Mouse (Mus musculus) ES-E14 (cell line): ENCODE measurements around the gene Pbdc1. TPM values are rescaled to one million over a fixed set of nuclear protein-coding genes. Genes with fewer than 3 reads are reported as not detected.
"Not testable (repeated sequence)": the region's sequence is repeated elsewhere in the genome, so short reads cannot be mapped to it uniquely, and the experiment has no call there.

Experiments
- DNase-seq: peaks from one replicate; pipeline ENCODE4 v3.0.0-alpha.2; 2013; ENCODE audit warnings: low read depth, low spot score
- H3K27ac ChIP-seq: 2 replicates; pipeline ENCODE4 v1.5.1; 2012; ENCODE audit warnings: low read depth, mild to moderate bottlenecking, low read length, moderate library complexity, mixed read lengths; ENCODE audit not compliant: poor library complexity, insufficient read depth, severe bottlenecking
- H3K36me3 ChIP-seq: 2 replicates; pipeline ENCODE4 v1.6.1; 2012; ENCODE audit warnings: mild to moderate bottlenecking, low read length, moderate library complexity, mixed read lengths; ENCODE audit not compliant: control insufficient read depth, poor library complexity, insufficient read depth, severe bottlenecking
- H3K4me1 ChIP-seq, 2 experiments: fragments of 150-350 bp in 1 of 2; sonication (generic) in 1 of 2; 2 replicates each; pipeline ENCODE4 v1.6.1; 2012; ENCODE audit warnings: low read length in 2 of 2, mild to moderate bottlenecking in 1 of 2, mixed read lengths in 1 of 2; ENCODE audit not compliant: control insufficient read depth in 2 of 2, insufficient read depth in 2 of 2, poor library complexity in 1 of 2
- H3K4me3 ChIP-seq, 2 experiments: fragments of 150-350 bp in 1 of 2; sonication (generic) in 1 of 2; 2 replicates each; pipeline ENCODE4 v1.5.1; 2012; ENCODE audit warnings: low read length in 2 of 2, low read depth in 1 of 2, mild to moderate bottlenecking in 1 of 2, mixed read lengths in 1 of 2; ENCODE audit not compliant: insufficient read depth in 1 of 2, poor library complexity in 1 of 2, severe bottlenecking in 1 of 2
- H3K9ac ChIP-seq: 2 replicates; pipeline ENCODE4 v1.6.1; 2012; ENCODE audit warnings: low read depth, mild to moderate bottlenecking, low read length, mixed read lengths; ENCODE audit not compliant: poor library complexity, insufficient read depth, severe bottlenecking
- H3K9me3 ChIP-seq: fragments of 150-350 bp; sonication (generic); 2 replicates; pipeline ENCODE4 v1.6.1; 2012; ENCODE audit warnings: low read depth, mild to moderate bottlenecking, low read length; ENCODE audit not compliant: control insufficient read depth, insufficient read depth
- CHD2 ChIP-seq: IDR thresholded peaks from 2 replicates; pipeline ENCODE4 v1.6.1; 2014; ENCODE audit warnings: mild to moderate bottlenecking, low read depth, low read length, inconsistent platforms
- HCFC1 ChIP-seq: IDR thresholded peaks from 2 replicates; pipeline ENCODE4 v1.6.1; 2012; ENCODE audit warnings: low read length, inconsistent platforms, borderline replicate concordance; ENCODE audit not compliant: insufficient read depth
- MAFK ChIP-seq: IDR thresholded peaks from 2 replicates; pipeline ENCODE4 v1.6.1; 2014; ENCODE audit warnings: mild to moderate bottlenecking, low read depth, low read length, inconsistent platforms; ENCODE audit not compliant: insufficient read depth
- ZC3H11A ChIP-seq: IDR thresholded peaks from 2 replicates; pipeline ENCODE4 v1.6.1; 2012; ENCODE audit warnings: low read depth, mild to moderate bottlenecking, inconsistent platforms, low read length, borderline replicate concordance
- ZNF384 ChIP-seq: IDR thresholded peaks from 2 replicates; pipeline ENCODE4 v1.6.1; 2012; ENCODE audit warnings: low read depth, low read length, inconsistent platforms
- in situ Hi-C, 2 experiments: fragments of 600-800 bp; cut with MboI; formaldehyde crosslinking; loops; one replicate each; pipeline ENCODE4 v1.15.1; 2025; ENCODE audit warnings: low sequenced_read_pairs in 2 of 2, inconsistent platforms in 1 of 2; ENCODE audit not compliant: unreplicated experiment in 2 of 2
- total RNA-seq: library from RNA; depleted of rRNA; stranded (reverse); fragments of 300-350 nt; gene quantifications from 2 replicates; pipeline ENCODE4 v1.2.3, GENCODE M21; 2012

Pbdc1 gene
- total RNA-seq, 1 experiment, result 43.0 TPM

GRCm38 (mm10) chrX:105079151-105079550, 405 bp upstream of the Pbdc1 start:
- no peak overlapping the region for H3K27ac ChIP-seq
- TF ChIP-seq CHD2 (no peak), ZNF384 (no peak), MAFK (no peak), ZC3H11A (no peak), HCFC1 (no peak)
- in situ Hi-C loops, result no loop called here
- no peaks in the 10 kb centered on the region for H3K4me1 ChIP-seq
- no peak for DNase-seq
- peak overlapping the region; percentile 80 to 95 for H3K4me3 ChIP-seq
- peaks cover under 1% of the 10 kb centered on the region; the same call in 1 of the 2 replicates for H3K36me3 ChIP-seq
- H3K9ac ChIP-seq, result peak overlapping the region; percentile 74
- H3K9me3 ChIP-seq, result no peaks in the 10 kb centered on the region

GRCm38 (mm10) chrX:105080096-105080495, 540 bp downstream of the Pbdc1 start:
- Histone ChIP-seq H3K4me1 (no peaks in the 10 kb centered on the region), H3K9me3 (no peaks in the 10 kb centered on the region), H3K9ac (peak overlapping the region; percentile 92), H3K27ac (no peak overlapping the region; the same call in 1 of the 2 replicates), H3K36me3 (peaks cover 3% of the 10 kb centered on the region; the same call in 1 of the 2 replicates), H3K4me3 (peak overlapping the region; percentile 80 to 95)
- DNase-seq, result no peak
- in situ Hi-C loops, result no loop called here
- TF ChIP-seq ZC3H11A (no peak), ZNF384 (no peak), MAFK (no peak), HCFC1 (no peak), CHD2 (no peak)

- in situ Hi-C loops, H3K9ac ChIP-seq, H3K4me3 ChIP-seq, H3K9me3 ChIP-seq, H3K4me1 ChIP-seq, H3K36me3 ChIP-seq, H3K27ac ChIP-seq, DNase-seq: not testable (repeated sequence)
Measured at GRCm38 (mm10) chrX:105083013-105083412, 3.5 kb downstream of the Pbdc1 start.

- no peak for DNase-seq
- TF ChIP-seq CHD2 (no peak), MAFK (no peak), HCFC1 (no peak), ZNF384 (no peak), ZC3H11A (no peak)
- H3K9ac ChIP-seq, result no peak overlapping the region
- in situ Hi-C loops, result no loop called here
- no peaks in the 10 kb centered on the region for H3K9me3 ChIP-seq
- H3K4me1 ChIP-seq, result no peaks in the 10 kb centered on the region
- no peak overlapping the region for H3K27ac ChIP-seq
- no peak overlapping the region for H3K4me3 ChIP-seq
- H3K36me3 ChIP-seq, result no peaks in the 10 kb centered on the region; the same call in 1 of the 2 replicates
Measured at GRCm38 (mm10) chrX:105104175-105104574, 24.6 kb downstream of the Pbdc1 start.

GRCm38 (mm10) chrX:105114994-105115393, 35.4 kb downstream of the Pbdc1 start:
- no peak overlapping the region for H3K4me3 ChIP-seq
- DNase-seq, result no peak
- in situ Hi-C loops, result no loop called here
- no peak overlapping the region for H3K9ac ChIP-seq
- no peak overlapping the region for H3K27ac ChIP-seq
- no peak for TF ChIP-seq MAFK
- no peak for TF ChIP-seq ZNF384
- no peak for TF ChIP-seq CHD2
- TF ChIP-seq HCFC1, result no peak
- no peak for TF ChIP-seq ZC3H11A
- no peaks in the 10 kb centered on the region for H3K4me1 ChIP-seq
- no peaks in the 10 kb centered on the region for H3K9me3 ChIP-seq
- H3K36me3 ChIP-seq, result no peaks in the 10 kb centered on the region
